Mouse (Mus musculus) thymus, postnatal 25 days (tissue): ENCODE measurements around the gene Ankrd31.

Experiments used
- DNase-seq: peaks from one replicate; pipeline ENCODE4 v3.0.0; 2022

Gene Ankrd31

DNA sequence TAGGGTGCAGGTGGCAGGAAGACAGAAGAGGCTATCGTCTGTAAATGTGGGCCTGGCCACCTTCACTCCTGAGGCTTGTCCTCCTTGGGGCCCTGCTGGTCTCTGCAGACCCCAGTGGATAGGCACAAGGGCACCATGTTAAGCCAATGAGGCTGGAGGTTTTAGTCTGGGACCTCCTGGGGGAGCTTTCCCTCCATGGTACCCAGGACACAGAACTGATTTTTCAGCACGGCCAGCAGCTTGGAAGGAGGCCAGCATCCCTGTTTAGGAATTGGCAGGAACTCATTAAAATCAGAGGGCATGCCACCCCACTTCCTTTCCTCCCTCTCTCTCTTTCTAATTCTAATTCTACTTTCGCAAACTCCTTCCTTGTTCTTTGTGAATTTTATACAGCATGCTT lies 195.5 kb downstream of the Ankrd31 start:
- DNase-seq, result no peak

DNA sequence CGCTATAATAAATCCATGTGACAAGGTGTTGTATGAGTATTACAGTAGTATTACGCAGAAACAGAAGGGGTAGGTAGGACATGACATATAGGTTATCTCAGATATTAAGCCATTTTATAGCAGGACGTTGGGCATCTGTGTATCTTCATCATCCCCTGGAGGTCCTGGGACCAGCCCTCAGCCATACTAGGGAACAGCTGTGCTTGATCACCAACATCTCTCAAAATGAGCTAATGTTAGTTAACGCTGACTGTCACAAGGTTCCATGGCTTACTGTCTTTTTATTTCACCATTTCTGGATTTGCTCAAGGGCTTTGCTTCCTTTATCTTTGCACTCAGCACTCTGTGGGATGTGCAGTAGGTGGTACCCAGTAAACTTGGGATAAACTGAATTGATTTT lies 197.7 kb downstream of the Ankrd31 start:
- no peak for DNase-seq

DNA sequence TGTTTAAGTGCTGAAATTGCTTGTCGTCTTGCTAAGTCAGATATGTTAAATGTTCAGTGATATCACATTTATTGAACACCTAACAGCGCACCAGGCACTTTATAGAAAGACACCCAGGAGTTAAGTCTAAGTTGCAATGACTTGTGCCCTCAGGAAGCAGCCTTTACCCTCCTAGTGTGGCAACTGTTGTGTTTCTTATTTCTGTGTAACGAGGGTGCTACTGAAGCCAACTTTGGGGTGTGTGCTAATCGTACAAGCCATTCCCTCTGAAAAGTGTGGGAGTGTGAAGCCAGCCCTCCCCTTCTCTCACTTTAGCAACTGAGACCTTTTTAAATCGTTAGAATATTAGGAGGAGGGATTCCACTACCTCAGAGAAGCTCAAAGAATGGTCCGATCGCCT lies 199.7 kb downstream of the Ankrd31 start:
- DNase-seq, result no peak

DNA sequence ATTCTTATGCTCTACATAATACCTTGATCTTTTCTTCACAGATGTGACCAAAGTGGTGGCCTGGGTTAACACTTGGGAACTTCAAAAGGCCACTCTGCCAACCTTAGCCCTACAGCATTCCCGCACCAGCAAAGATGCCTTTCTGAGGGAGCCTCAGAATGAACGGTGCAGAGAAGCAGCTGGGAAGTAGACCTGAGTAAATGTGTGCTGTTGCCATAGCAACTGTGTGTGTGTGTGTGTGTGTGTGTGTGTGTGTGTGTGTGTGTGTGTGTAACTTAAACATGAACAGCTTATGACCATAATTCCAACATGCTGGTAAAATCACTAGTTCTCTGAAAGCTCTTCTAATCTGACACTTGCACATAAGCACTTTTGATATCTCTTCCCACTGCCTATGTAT lies 203.8 kb downstream of the Ankrd31 start:
- DNase-seq, result no peak

DNA sequence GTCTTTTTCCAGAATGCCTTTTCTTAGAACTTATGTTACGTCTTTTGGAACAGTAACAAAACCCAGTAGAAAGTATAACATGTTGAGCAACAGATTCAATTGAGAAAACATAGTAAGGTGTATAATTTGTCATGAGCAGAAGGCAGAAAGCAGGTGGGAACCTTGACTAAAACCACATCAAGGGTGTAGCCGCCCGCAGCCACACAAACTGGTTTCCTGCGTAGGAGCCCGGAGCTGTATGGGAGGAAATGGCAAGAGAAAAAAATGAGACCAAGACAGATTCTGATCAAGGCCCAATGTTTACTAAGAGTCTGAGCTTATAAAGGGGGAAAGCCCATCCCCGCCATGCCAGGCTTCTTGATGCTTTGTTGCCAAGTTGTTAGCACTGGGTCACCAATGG lies 208.4 kb downstream of the Ankrd31 start:
- peak; percentile 85 for DNase-seq
